Mouse (Mus musculus): ENCODE measurements at regions not wholly inside any gene's neighbourhood (a gene's known extent, or its start where the extent isn't known, plus 50 kb on each side); places are given as distances from the start of the nearest gene placed in this dataset.

- H3K4me1 ChIP-seq (replicated peaks): no peaks in the 10 kb centered on the region
- H3K4me3 ChIP-seq: no peak overlapping the region
- no peak overlapping the region for H3K27ac ChIP-seq
- ATAC-seq (ENCODE audit: low FRiP score): no peak
- H3K27me3 ChIP-seq: no peaks in the 10 kb centered on the region
- no peak overlapping the region for H3K9ac ChIP-seq
- no peaks in the 10 kb centered on the region for H3K9me3 ChIP-seq
- H3K36me3 ChIP-seq: no peaks in the 10 kb centered on the region
- WGBS: 79% methylated on average over 4 of the region's 4 CpGs
- no peak overlapping the region for H3K4me2 ChIP-seq
Measured at GRCm38 (mm10) chr16:46212504-46212903, 57.6 kb upstream of the Gm4737 start.

- Histone ChIP-seq H3K9ac (no peak overlapping the region), H3K9me3 (no peaks in the 10 kb centered on the region), H3K4me1 (replicated peaks) (no peaks in the 10 kb centered on the region), H3K4me3 (no peak overlapping the region), H3K4me2 (no peak overlapping the region), H3K36me3 (no peaks in the 10 kb centered on the region), H3K27ac (no peak overlapping the region), H3K27me3 (no peaks in the 10 kb centered on the region)
- 73% methylated on average over 3 of the region's 3 CpGs for WGBS
- no peak for ATAC-seq (ENCODE audit: low FRiP score)
Measured at GRCm38 (mm10) chr16:46211914-46212313, 57.0 kb upstream of the Gm4737 start.

- Histone ChIP-seq H3K4me1 (replicated peaks) (no peaks in the 10 kb centered on the region), H3K36me3 (no peaks in the 10 kb centered on the region)
- 96% methylated on average over 1 of the region's 1 CpGs for WGBS
Measured at GRCm38 (mm10) chr16:46205114-46205513, 50.2 kb upstream of the Gm4737 start.

More at GRCm38 (mm10) chr16:46205114-46205513, 50.2 kb upstream of the Gm4737 start:
- Histone ChIP-seq H3K27me3 (no peaks in the 10 kb centered on the region), H3K4me3 (no peak overlapping the region), H3K9me3 (no peaks in the 10 kb centered on the region), H3K27ac (no peak overlapping the region), H3K9ac (no peak overlapping the region), H3K4me2 (no peak overlapping the region)
- no peak for ATAC-seq (ENCODE audit: low FRiP score)

Data from hindbrain, embryonic 13.5 days (tissue).